Mouse (Mus musculus): ENCODE results near the gene Edem3.

DNA sequence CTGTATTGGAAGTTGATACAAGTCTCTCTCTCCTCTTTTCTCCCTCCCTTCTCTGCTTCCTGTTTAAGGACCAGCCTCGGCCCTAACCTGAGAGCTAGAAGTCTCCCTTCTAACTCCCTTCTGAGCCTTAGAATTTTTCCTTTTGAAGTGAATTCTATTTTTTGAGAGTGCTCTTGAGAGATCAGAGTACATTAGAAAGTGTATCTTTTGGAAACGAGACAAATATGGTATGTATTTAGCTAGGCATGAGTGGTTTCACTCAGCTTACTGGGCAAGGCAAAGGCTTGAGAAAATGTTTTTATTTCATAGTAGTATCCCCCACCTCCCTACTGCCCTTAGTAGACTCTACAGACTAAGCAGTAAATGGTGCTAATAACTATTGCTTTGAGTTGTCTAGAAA lies 3.8 kb downstream of the Edem3 start:
- TF ChIP-seq CTCF (IDR thresholded peaks at IDR 0.05; ENCODE audit: low read depth) (no peak), EP300 (optimal IDR thresholded peaks at IDR 0.05) (no peak)

Data from stomach, postnatal 0 days (tissue).